Mouse (Mus musculus): ENCODE data around the gene Krt72.

DNA sequence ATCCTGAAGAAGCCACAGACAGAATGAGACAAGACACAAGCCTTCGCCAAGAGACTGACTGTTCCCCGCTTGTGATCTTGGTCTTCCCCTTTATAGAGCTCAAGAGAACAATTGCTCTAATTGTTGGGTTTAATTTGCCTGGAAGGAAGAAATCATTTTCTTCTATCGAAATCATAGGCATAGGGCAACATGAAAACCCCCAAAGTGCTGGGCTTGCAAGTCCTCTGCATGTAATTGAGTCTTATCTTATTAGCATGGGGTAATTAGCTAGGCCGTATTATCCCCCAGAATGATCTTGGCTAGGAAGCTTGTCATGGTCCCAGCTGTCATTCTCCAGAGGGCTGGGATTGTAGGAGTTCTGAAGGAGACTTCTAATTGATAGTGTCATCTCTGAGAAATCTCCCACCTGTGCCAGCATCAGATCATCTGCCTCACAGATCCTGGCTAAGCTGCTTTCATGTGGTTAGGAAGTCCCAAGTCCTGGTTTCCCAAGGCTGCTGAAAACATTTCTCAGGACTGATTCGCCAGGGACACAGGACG is 16.1 kb upstream of the Krt72 start, which contains the start of gene Krt73:
- TF ChIP-seq CTCF (IDR thresholded peaks at IDR 0.05; ENCODE audit: low read depth, low read length), result no peak
- TF ChIP-seq POLR2A (IDR thresholded peaks at IDR 0.05; ENCODE audit: extremely low read depth, insufficient read depth, low read length), result no peak
